Mouse (Mus musculus) thymus, adult 2 months (tissue): ENCODE results near the gene Fv1.

Experiments
- CTCF ChIP-seq: fragments of 200-500 bp; IDR thresholded peaks from 2 replicates; pipeline ENCODE4 v1.5.1; 2012; ENCODE audit warnings: mild to moderate bottlenecking, control low read depth, low read length, moderate library complexity, borderline replicate concordance; ENCODE audit not compliant: control insufficient read depth, poor library complexity, insufficient read depth; ENCODE audit errors: extremely low read depth
- POLR2A ChIP-seq: fragments of 200-500 bp; IDR thresholded peaks from 2 replicates; pipeline ENCODE4 v1.6.1; 2012; ENCODE audit warnings: mild to moderate bottlenecking, low read length, control low read depth, moderate library complexity; ENCODE audit not compliant: control insufficient read depth, poor library complexity, insufficient read depth; ENCODE audit errors: extremely low read depth

DNA sequence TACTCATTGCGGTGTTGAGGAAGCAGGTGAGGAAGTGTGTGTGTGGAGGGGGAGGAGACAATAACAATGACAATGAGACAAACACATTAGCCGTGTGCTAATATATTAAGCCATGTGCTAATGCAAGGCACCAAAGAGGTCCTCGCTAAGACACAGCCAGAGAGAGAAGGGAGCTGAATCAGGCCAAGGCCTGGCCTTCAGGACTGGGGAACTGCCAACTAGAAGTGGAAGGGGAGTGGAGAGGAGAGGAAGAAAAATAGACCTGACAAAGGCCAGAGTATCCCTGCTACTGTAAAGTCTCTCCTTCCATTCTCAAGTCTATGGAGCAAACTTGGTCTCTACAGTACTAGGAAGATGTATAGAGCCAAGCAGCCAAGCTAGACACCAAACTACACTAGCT lies 34.8 kb downstream of the Fv1 start:
- TF ChIP-seq CTCF: no peak
- no peak for TF ChIP-seq POLR2A
